Mouse (Mus musculus) neural tube, embryonic 12.5 days (tissue): Measurements from ENCODE around the gene Tapt1. TPM values are rescaled to one million over a fixed set of nuclear protein-coding genes. Genes with fewer than 3 reads are reported as not detected.

Experiments used
- ATAC-seq: fragments of 200-750 bp; cut with Nextera tagmentation; 2 replicates; pipeline ENCODE4 v1.8.0; 2017; ENCODE audit warnings: low read depth, mild to moderate bottlenecking, moderate TSS enrichment, moderate library complexity; ENCODE audit not compliant: low FRiP score
- H3K27ac ChIP-seq: fragments of 300-500 bp; sonication (generic); 2 replicates; pipeline ENCODE4 v1.5.1; 2016
- H3K27me3 ChIP-seq: fragments of 300-500 bp; sonication (generic); replicated peaks from 2 replicates; pipeline ENCODE4 v1.6.1; 2016; ENCODE audit warnings: mild to moderate bottlenecking
- H3K36me3 ChIP-seq: fragments of 300-500 bp; sonication (generic); 2 replicates; pipeline ENCODE4 v1.6.1; 2016; ENCODE audit warnings: mild to moderate bottlenecking
- H3K4me1 ChIP-seq: fragments of 300-500 bp; sonication (generic); 2 replicates; pipeline ENCODE4 v1.6.1; 2016
- H3K4me2 ChIP-seq: fragments of 300-500 bp; sonication (generic); replicated peaks from 2 replicates; pipeline ENCODE4 v1.6.1; 2016; ENCODE audit warnings: mild to moderate bottlenecking
- H3K4me3 ChIP-seq: fragments of 300-500 bp; sonication (generic); 2 replicates; pipeline ENCODE4 v1.5.1; 2016
- H3K9ac ChIP-seq: fragments of 300-500 bp; sonication (generic); 2 replicates; pipeline ENCODE4 v1.6.1; 2016; ENCODE audit warnings: mild to moderate bottlenecking
- H3K9me3 ChIP-seq: fragments of 300-500 bp; sonication (generic); 2 replicates; pipeline ENCODE4 v1.6.1; 2016; ENCODE audit warnings: mild to moderate bottlenecking
- WGBS: fragments of 180-500 bp; shearing (Covaris S2); methylation state at CpG from one replicate; pipeline ENCODE4 v1.1.7; 2016; 5-methylcytosine and 5-hydroxymethylcytosine counted together
- polyA plus RNA-seq: library from polyadenylated mRNA; unstranded; fragments of >200 nt; fragmentation: Nextera tagmentation; extraction: Ambion mirVana; gene quantifications from 2 replicates; pipeline ENCODE4 v1.2.1, GENCODE M21; 2016

Gene Tapt1
- polyA plus RNA-seq, 1 experiment from 2014 or later = 35.9 TPM

DNA sequence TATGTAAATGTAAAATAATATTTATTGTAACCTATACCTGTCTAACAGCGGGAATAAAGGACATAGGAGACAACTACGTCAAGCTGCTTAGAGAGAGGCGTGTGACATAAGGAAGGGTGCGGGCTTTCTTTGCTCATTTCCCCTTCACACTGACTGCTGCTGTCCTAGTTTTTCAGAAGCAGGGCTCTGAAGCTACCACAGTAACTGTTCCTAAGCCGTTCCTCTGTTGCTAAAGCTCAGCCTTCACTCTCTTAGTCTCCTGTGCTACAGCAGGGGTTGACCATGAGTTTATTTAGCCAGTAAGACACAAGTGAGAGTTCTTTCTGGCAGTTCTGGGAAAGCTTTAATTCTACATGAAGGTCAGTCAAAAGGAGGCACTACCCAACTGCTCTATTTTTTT, 13.0 kb downstream of the Tapt1 start:
- Histone ChIP-seq H3K4me1 (no peaks in the 10 kb centered on the region), H3K27ac (no peak overlapping the region), H3K9me3 (no peaks in the 10 kb centered on the region), H3K36me3 (peaks cover 9% of the 10 kb centered on the region), H3K4me2 (no peak overlapping the region), H3K9ac (no peak overlapping the region), H3K27me3 (no peaks in the 10 kb centered on the region), H3K4me3 (no peak overlapping the region)
- 93% methylated on average over 5 of the region's 5 CpGs for WGBS
- no peak for ATAC-seq

DNA sequence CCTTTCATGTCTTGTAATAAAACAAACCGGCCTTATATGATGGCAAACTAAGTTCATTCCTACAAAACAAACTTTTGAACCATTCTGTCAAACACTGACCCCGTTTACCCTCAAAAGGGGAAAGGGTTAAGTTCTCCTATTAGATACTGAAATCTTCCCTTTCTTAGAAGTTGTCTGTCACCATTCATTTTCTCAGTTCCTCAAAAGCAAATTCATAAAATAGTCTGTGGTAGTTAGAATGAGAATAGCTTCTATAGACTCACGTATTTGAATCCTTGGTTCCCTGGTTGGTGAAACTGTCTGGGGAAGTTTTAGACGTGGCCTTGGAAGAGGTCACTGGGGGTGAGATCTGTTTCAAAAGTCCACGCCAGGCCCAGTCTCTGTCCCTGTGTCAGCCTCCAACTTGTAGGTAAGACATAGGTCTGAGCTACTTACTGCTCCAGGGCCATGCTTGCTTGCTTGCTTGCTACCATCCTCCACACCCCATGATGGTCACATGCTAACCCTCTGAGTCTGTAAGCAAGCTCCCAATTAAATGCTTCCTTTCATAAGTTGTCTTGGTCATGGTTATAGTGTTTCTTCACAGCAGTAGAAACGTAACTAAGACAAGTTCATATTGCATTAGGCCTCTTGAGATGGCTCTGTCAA, 14.5 kb downstream of the Tapt1 start:
- no peak overlapping the region for H3K27ac ChIP-seq
- H3K9me3 ChIP-seq = no peaks in the 10 kb centered on the region
- no peak overlapping the region for H3K4me2 ChIP-seq
- peaks cover 3% of the 10 kb centered on the region for H3K36me3 ChIP-seq
- H3K9ac ChIP-seq = no peak overlapping the region
- no peak overlapping the region for H3K4me3 ChIP-seq
- no peak for ATAC-seq
- H3K27me3 ChIP-seq = no peaks in the 10 kb centered on the region
- H3K4me1 ChIP-seq = no peaks in the 10 kb centered on the region
- WGBS = 88% methylated on average over 6 of the region's 6 CpGs

DNA sequence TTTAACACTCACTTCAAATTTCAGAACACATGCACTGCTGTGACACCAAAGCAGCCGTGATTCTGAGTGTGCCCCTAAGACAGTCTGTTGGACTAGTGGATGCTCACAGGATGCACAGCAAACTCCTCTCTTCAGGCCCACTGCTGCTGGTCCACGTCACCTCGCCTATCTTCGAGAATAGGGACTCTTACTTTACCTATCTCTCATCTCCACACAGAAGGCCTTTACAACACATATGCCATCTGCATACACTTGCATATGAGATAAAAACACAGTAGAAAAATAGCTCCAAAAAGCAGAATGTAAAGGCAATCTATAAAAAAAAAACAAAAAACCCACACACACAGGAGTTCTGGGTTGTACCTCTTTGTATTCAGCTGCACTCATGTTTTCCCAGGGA, 19.1 kb downstream of the Tapt1 start:
- no peaks in the 10 kb centered on the region; the same call in 1 of the 2 replicates for H3K36me3 ChIP-seq
- H3K27ac ChIP-seq = no peak overlapping the region
- no peaks in the 10 kb centered on the region for H3K9me3 ChIP-seq
- no peaks in the 10 kb centered on the region for H3K27me3 ChIP-seq
- no peak overlapping the region for H3K4me3 ChIP-seq
- 89% methylated on average over 4 of the region's 4 CpGs for WGBS
- no peak for ATAC-seq
- H3K9ac ChIP-seq = no peak overlapping the region
- H3K4me2 ChIP-seq = no peak overlapping the region
- no peaks in the 10 kb centered on the region for H3K4me1 ChIP-seq

GRCm38 (mm10) chr5:44206651-44207050, 19.8 kb downstream of the Tapt1 start:
- H3K27ac ChIP-seq = no peak overlapping the region
- no peaks in the 10 kb centered on the region for H3K27me3 ChIP-seq
- H3K4me1 ChIP-seq = no peaks in the 10 kb centered on the region
- H3K9me3 ChIP-seq = no peaks in the 10 kb centered on the region
- H3K36me3 ChIP-seq = no peaks in the 10 kb centered on the region; the same call in 1 of the 2 replicates
- H3K4me3 ChIP-seq = no peak overlapping the region
- 87% methylated on average over 5 of the region's 5 CpGs for WGBS
- ATAC-seq = no peak
- H3K4me2 ChIP-seq = no peak overlapping the region
- no peak overlapping the region for H3K9ac ChIP-seq

DNA sequence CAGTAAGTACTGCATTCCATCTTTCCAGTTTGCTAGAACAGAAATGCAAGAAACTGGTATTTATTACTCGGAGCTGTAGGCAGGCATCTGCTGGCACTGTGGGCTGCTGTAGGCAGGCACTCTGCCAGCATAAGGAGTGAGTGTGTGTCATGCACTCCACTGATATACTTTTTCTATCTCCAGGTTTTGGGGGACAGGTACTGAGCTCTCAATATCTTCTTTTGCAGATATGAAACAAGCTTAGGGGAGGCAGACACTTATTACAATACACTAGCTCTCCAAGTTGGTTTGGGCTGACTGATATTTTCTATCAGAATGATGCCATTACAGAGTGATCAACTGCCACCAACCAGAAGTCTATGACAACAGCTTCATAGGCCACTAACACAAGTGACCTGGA, 23.0 kb downstream of the Tapt1 start:
- ATAC-seq = no peak
- WGBS = 94% methylated on average over 1 of the region's 1 CpGs
- Histone ChIP-seq H3K27ac (no peak overlapping the region), H3K4me2 (no peak overlapping the region), H3K36me3 (no peaks in the 10 kb centered on the region; the same call in 1 of the 2 replicates), H3K27me3 (no peaks in the 10 kb centered on the region), H3K4me3 (no peak overlapping the region), H3K9ac (no peak overlapping the region), H3K4me1 (no peaks in the 10 kb centered on the region), H3K9me3 (no peaks in the 10 kb centered on the region)

DNA sequence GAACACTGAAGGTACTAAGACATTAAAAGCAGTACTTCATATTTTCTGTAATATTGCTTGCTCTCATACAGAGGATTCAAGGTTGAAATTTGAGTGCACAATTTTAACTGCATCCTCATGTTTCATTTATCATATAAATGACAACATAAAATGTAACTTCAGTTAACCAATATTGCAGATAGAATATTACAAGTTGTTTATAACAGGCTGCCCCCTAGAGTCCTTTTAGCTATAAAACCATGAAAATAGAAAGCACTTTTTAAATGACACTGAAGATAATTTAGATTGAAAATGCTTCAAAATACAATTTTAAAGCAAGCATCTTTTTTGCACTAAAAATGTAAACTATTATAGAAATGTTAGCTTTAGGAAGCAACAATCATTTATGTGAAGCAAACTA, 24.8 kb downstream of the Tapt1 start:
- Histone ChIP-seq H3K27ac (no peak overlapping the region), H3K9me3 (no peaks in the 10 kb centered on the region), H3K4me3 (no peak overlapping the region), H3K4me2 (no peak overlapping the region), H3K9ac (no peak overlapping the region), H3K4me1 (no peaks in the 10 kb centered on the region), H3K27me3 (no peaks in the 10 kb centered on the region), H3K36me3 (no peaks in the 10 kb centered on the region; the same call in 1 of the 2 replicates)
- ATAC-seq = no peak

DNA sequence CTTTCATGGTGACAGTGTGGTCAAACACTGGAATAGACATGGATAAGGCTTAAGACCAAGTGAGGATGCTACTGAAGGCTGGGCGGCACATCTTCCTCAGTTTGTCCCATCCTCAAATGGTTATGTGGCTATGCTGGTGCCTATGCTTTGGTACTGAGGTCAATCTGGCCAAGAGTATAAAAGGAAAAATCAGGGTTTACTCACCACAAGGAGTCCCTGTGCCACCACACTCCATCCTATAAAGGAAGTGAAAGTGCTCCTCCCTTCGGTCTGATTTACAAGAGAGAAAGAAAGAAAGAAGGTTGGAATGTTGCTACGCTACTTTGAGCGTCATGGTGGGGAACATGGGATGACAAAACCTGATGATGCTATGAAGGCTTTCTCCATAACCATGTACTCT, 27.3 kb downstream of the Tapt1 start:
- H3K27ac ChIP-seq = no peak overlapping the region
- no peaks in the 10 kb centered on the region for H3K27me3 ChIP-seq
- no peaks in the 10 kb centered on the region for H3K4me1 ChIP-seq
- H3K4me3 ChIP-seq = no peak overlapping the region
- no peak overlapping the region for H3K4me2 ChIP-seq
- H3K9me3 ChIP-seq = no peaks in the 10 kb centered on the region
- 93% methylated on average over 4 of the region's 4 CpGs for WGBS
- ATAC-seq = no peak
- H3K9ac ChIP-seq = no peak overlapping the region
- H3K36me3 ChIP-seq = peaks cover 3% of the 10 kb centered on the region

DNA sequence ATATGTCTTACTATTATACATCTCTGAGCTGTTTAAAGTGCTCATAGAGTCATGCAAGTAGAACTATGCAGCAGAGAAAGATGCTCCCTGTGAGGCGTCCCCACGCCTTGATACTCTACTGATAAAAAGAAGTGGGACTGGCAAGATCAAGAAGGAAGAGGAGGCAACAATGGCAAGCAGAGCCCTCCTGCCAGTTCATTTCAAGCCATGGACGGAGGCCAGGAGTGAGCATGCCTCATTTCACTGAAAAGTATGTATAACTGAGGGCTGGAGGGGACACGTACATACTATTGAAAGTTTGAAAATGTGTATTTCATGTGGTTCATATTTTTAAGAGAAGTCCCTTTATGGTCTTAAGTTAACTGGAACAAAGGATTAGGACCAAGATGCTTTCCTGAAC, 28.0 kb downstream of the Tapt1 start:
- no peak overlapping the region for H3K4me3 ChIP-seq
- no peaks in the 10 kb centered on the region for H3K27me3 ChIP-seq
- H3K9ac ChIP-seq = no peak overlapping the region
- no peak for ATAC-seq
- H3K9me3 ChIP-seq = no peaks in the 10 kb centered on the region
- WGBS = 89% methylated on average over 4 of the region's 4 CpGs
- H3K27ac ChIP-seq = no peak overlapping the region
- no peaks in the 10 kb centered on the region for H3K4me1 ChIP-seq
- no peak overlapping the region for H3K4me2 ChIP-seq
- peaks cover 9% of the 10 kb centered on the region for H3K36me3 ChIP-seq

- Histone ChIP-seq H3K4me2 (no peak overlapping the region), H3K27me3 (no peaks in the 10 kb centered on the region), H3K9me3 (no peaks in the 10 kb centered on the region), H3K9ac (no peak overlapping the region), H3K4me1 (no peaks in the 10 kb centered on the region), H3K4me3 (no peak overlapping the region), H3K36me3 (peaks cover 16% of the 10 kb centered on the region), H3K27ac (no peak overlapping the region)
- 87% methylated on average over 5 of the region's 5 CpGs for whole genome bisulfite sequencing
- no peak for ATAC-seq
Observed at GRCm38 (mm10) chr5:44197806-44198205, 28.6 kb downstream of the Tapt1 start.

- Histone ChIP-seq H3K4me1 (no peaks in the 10 kb centered on the region), H3K4me2 (no peak overlapping the region), H3K36me3 (peaks cover 19% of the 10 kb centered on the region), H3K4me3 (no peak overlapping the region), H3K9ac (no peak overlapping the region), H3K27ac (no peak overlapping the region), H3K9me3 (no peaks in the 10 kb centered on the region), H3K27me3 (no peaks in the 10 kb centered on the region)
- WGBS = 92% methylated on average over 4 of the region's 4 CpGs
- ATAC-seq = no peak
Observed at GRCm38 (mm10) chr5:44196167-44196566, 30.3 kb downstream of the Tapt1 start.

- no peak for ATAC-seq
- H3K27ac ChIP-seq = no peak overlapping the region
- no peak overlapping the region for H3K9ac ChIP-seq
- no peaks in the 10 kb centered on the region for H3K9me3 ChIP-seq
- H3K4me2 ChIP-seq = no peak overlapping the region
- H3K4me1 ChIP-seq = no peaks in the 10 kb centered on the region
- peaks cover 57% of the 10 kb centered on the region for H3K36me3 ChIP-seq
- H3K27me3 ChIP-seq = no peaks in the 10 kb centered on the region
- no peak overlapping the region for H3K4me3 ChIP-seq
Observed at GRCm38 (mm10) chr5:44187370-44187769, 39.1 kb downstream of the Tapt1 start.

DNA sequence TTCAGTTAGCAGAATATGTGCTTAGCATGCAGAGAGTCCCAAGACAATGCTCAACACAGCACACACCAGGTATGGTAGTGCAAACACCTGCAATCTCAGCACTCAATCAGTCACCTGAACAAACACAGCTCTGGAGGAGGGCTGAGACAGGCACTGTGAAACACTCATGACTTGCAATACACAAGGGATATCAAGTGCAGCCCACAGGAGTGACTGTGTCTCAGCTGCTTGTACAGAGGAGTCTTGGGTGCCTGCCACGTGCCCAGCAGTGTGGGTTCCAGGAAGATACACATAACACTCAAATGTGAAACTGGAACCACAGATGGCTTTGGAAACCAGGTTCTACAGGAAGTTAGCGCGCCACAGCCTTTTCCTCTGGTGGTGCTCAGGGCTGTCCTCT, 44.8 kb downstream of the Tapt1 start:
- H3K9ac ChIP-seq = no peak overlapping the region
- no peak for ATAC-seq
- no peaks in the 10 kb centered on the region for H3K4me1 ChIP-seq
- WGBS = 91% methylated on average over 3 of the region's 3 CpGs
- H3K4me2 ChIP-seq = no peak overlapping the region
- no peaks in the 10 kb centered on the region for H3K9me3 ChIP-seq
- H3K36me3 ChIP-seq = peaks cover 54% of the 10 kb centered on the region
- no peaks in the 10 kb centered on the region for H3K27me3 ChIP-seq
- H3K4me3 ChIP-seq = no peak overlapping the region
- no peak overlapping the region for H3K27ac ChIP-seq

- H3K4me1 ChIP-seq = no peaks in the 10 kb centered on the region
- H3K4me2 ChIP-seq = no peak overlapping the region
- ATAC-seq = no peak
- no peak overlapping the region for H3K4me3 ChIP-seq
- no peaks in the 10 kb centered on the region for H3K9me3 ChIP-seq
- no peaks in the 10 kb centered on the region for H3K27me3 ChIP-seq
- 84% methylated on average over 3 of the region's 3 CpGs for WGBS
- no peak overlapping the region for H3K27ac ChIP-seq
- no peak overlapping the region for H3K9ac ChIP-seq
- peaks cover 63% of the 10 kb centered on the region for H3K36me3 ChIP-seq
Observed at GRCm38 (mm10) chr5:44180450-44180849, 46.0 kb downstream of the Tapt1 start.
